Mouse (Mus musculus): ENCODE data around the gene Lyg1. TPM values are rescaled to one million over a fixed set of nuclear protein-coding genes. Genes with fewer than 3 reads are reported as not detected.
"Not testable (repeated sequence)": the region's sequence is repeated elsewhere in the genome, so short reads cannot be mapped to it uniquely, and the experiment has no call there.

Lyg1 gene
- total and polyA plus RNA-seq, 2 experiments from 2014 or later, result not detected

DNA sequence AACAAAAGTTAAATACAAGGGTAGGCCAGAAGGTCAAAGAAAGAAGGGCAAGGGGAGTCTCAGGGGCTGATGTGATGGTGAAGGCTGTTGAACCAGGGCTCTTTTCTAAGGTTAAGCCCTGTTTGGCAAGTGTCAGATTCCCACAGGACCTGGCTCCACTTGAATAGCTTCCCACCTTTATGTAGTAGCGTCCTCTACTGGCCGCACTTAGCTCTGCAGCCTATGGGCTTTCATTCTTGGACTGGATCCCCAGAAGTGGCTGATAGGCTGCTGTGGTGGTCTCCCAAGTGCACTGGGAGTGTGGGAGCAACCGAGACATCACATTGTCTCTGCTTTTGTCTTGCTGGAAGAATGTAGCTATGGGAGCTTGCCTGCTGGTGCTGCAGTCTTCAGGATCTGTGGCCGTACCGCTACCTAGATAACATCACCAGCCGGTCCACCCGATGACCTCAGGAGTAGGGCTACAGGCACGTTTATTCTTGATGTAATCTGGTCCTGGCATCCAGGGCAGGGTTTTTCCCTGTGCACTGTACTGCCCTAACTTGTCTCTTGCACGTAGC lies 28.3 kb upstream of the Lyg1 start:
- H3K27ac ChIP-seq (ENCODE audit: low read depth, low read length), result no peak overlapping the region
- H3K4me1 ChIP-seq (ENCODE audit: insufficient read depth, low read length), result no peaks in the 10 kb centered on the region
- ATAC-seq (ENCODE audit: low FRiP score) (no peak; the same call in 1 of the 2 replicates), DNase-seq (ENCODE audit: low spot score) (peak; percentile 72)
- WGBS, result 85% methylated on average over 9 of the region's 9 CpGs
- peak; percentile 77 for TF ChIP-seq CTCF (IDR thresholded peaks at IDR 0.05)
- no peak overlapping the region for H3K9ac ChIP-seq (replicated peaks; ENCODE audit: low read length, poor library complexity, severe bottlenecking)
- H3K36me3 ChIP-seq (ENCODE audit: insufficient read depth, low read length), result peaks cover 30% of the 10 kb centered on the region
- no peaks in the 10 kb centered on the region for H3K27me3 ChIP-seq (ENCODE audit: insufficient read depth, low read length)
- no peak overlapping the region for H3K4me2 ChIP-seq (ENCODE audit: low read depth, low read length, poor library complexity, severe bottlenecking)
- H3K4me3 ChIP-seq (ENCODE audit: low read depth, low read length), result no peak overlapping the region
- no peaks in the 10 kb centered on the region for H3K9me3 ChIP-seq (ENCODE audit: low read length)

DNA sequence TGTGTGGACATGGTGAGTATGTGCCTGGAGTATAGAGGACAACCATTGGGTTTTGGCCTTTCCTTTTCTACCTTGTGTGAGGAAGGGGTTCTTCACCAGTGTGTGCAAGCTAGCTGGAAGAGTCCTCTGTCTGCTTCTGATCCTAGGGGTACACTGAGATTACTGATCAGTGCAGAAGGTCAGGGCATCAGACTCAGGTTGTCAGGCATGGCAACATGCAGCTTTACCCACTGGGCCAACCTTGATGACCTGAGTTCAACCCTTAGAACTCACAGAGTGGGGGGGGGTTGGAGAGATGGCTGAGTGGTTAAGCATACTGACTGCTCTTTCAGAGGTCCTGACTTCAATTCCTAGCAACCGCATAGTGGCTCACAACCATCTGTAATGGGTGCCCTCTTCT lies 26.8 kb upstream of the Lyg1 start:
- Histone ChIP-seq H3K4me1 (ENCODE audit: insufficient read depth, low read length) (no peaks in the 10 kb centered on the region), H3K9me3 (ENCODE audit: low read length) (no peaks in the 10 kb centered on the region), H3K36me3 (ENCODE audit: insufficient read depth, low read length) (peaks cover 19% of the 10 kb centered on the region), H3K27ac (ENCODE audit: low read depth, low read length) (no peak overlapping the region), H3K27me3 (ENCODE audit: insufficient read depth, low read length) (no peaks in the 10 kb centered on the region), H3K4me3 (ENCODE audit: low read depth, low read length) (no peak overlapping the region), H3K9ac (replicated peaks; ENCODE audit: low read length, poor library complexity, severe bottlenecking) (no peak overlapping the region), H3K4me2 (ENCODE audit: low read depth, low read length, poor library complexity, severe bottlenecking) (no peak overlapping the region)
- no peak for DNase-seq (ENCODE audit: low spot score)
- no peak for TF ChIP-seq CTCF (IDR thresholded peaks at IDR 0.05)
- 94% methylated on average over 1 of the region's 1 CpGs for WGBS
- 0 out of 2 replicates have a peak, but pooled peaks have one; percentile 20 for ATAC-seq (ENCODE audit: low FRiP score)

GRCm38 (mm10) chr1:37977303-37977702 lies 19.7 kb upstream of the Lyg1 start:
- 90% methylated on average over 7 of the region's 7 CpGs for WGBS
- H3K4me1 ChIP-seq (ENCODE audit: insufficient read depth, low read length), result no peaks in the 10 kb centered on the region
- H3K9ac ChIP-seq (replicated peaks; ENCODE audit: low read length, poor library complexity, severe bottlenecking), result no peak overlapping the region
- H3K27me3 ChIP-seq (ENCODE audit: insufficient read depth, low read length), result no peaks in the 10 kb centered on the region
- H3K4me3 ChIP-seq (ENCODE audit: low read depth, low read length), result no peak overlapping the region
- no peak overlapping the region for H3K27ac ChIP-seq (ENCODE audit: low read depth, low read length)
- TF ChIP-seq CTCF (IDR thresholded peaks at IDR 0.05), result no peak
- H3K9me3 ChIP-seq (ENCODE audit: low read length), result no peaks in the 10 kb centered on the region
- DNase-seq (ENCODE audit: low spot score) (no peak), ATAC-seq (ENCODE audit: low FRiP score) (no peak)
- no peaks in the 10 kb centered on the region for H3K36me3 ChIP-seq (ENCODE audit: insufficient read depth, low read length)
- no peak overlapping the region for H3K4me2 ChIP-seq (ENCODE audit: low read depth, low read length, poor library complexity, severe bottlenecking)

DNA sequence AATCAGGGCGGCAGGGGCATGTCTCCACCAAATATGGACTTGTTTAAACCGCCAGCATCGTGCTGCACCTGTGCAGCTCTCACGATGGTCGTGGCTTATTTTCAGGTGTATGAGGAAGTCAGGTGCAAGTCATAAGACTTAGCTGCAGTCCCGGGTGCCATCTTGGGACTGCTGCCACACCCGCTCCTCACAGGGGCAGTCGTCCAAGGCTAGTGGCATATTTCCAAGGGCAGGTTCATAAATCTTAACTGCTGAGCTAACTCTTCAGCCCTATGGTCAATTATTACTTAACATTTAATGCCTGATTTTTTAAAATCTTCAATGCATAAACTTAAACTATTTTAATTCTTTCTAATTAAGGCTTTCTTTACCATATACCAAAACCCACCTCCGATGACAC lies 19.1 kb upstream of the Lyg1 start:
- not testable (repeated sequence) for H3K4me1 ChIP-seq (ENCODE audit: insufficient read depth, low read length); H3K36me3 ChIP-seq (ENCODE audit: insufficient read depth, low read length); H3K27me3 ChIP-seq (ENCODE audit: insufficient read depth, low read length); H3K27ac ChIP-seq (ENCODE audit: low read depth, low read length); ATAC-seq (ENCODE audit: low FRiP score); H3K9me3 ChIP-seq (ENCODE audit: low read length); H3K4me2 ChIP-seq (ENCODE audit: low read depth, low read length, poor library complexity, severe bottlenecking); DNase-seq (ENCODE audit: low spot score); H3K4me3 ChIP-seq (ENCODE audit: low read depth, low read length); H3K9ac ChIP-seq (replicated peaks; ENCODE audit: low read length, poor library complexity, severe bottlenecking)
- 76% methylated on average over 9 of the region's 9 CpGs for WGBS

DNA sequence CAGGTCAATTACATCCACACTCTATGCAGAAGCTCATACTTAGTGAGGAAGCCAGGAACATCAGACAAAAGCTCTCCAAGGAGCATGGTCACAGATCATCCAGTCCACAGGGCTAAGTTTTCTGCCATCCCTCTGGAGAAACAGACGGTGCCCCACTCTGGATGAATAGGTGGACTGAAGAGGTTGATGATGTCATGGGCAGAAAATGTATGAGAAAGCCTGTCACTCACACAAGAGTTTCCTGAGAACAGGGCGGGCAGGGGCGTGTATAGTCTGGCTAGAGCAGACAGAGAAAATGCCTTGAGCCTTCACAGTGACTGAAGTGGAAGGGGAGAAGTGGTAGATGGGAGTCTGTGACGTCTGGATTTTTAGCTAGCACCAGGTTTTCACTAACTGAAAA lies 14.0 kb upstream of the Lyg1 start:
- TF ChIP-seq CTCF (IDR thresholded peaks at IDR 0.05), result no peak
- DNase-seq (ENCODE audit: low spot score) (no peak), ATAC-seq (ENCODE audit: low FRiP score) (no peak)
- Histone ChIP-seq H3K4me1 (ENCODE audit: insufficient read depth, low read length) (no peaks in the 10 kb centered on the region), H3K27ac (ENCODE audit: low read depth, low read length) (no peak overlapping the region), H3K27me3 (ENCODE audit: insufficient read depth, low read length) (no peaks in the 10 kb centered on the region), H3K4me3 (ENCODE audit: low read depth, low read length) (no peak overlapping the region), H3K4me2 (ENCODE audit: low read depth, low read length, poor library complexity, severe bottlenecking) (no peak overlapping the region), H3K36me3 (ENCODE audit: insufficient read depth, low read length) (no peaks in the 10 kb centered on the region), H3K9ac (replicated peaks; ENCODE audit: low read length, poor library complexity, severe bottlenecking) (no peak overlapping the region), H3K9me3 (ENCODE audit: low read length) (no peaks in the 10 kb centered on the region)
- WGBS, result 63% methylated on average over 4 of the region's 4 CpGs

GRCm38 (mm10) chr1:37968746-37969145 lies 11.2 kb upstream of the Lyg1 start:
- H3K27me3 ChIP-seq (ENCODE audit: insufficient read depth, low read length), result no peaks in the 10 kb centered on the region
- ATAC-seq (ENCODE audit: low FRiP score) (no peak), DNase-seq (ENCODE audit: low spot score) (no peak)
- no peak overlapping the region for H3K4me2 ChIP-seq (ENCODE audit: low read depth, low read length, poor library complexity, severe bottlenecking)
- 85% methylated on average over 6 of the region's 6 CpGs for WGBS
- no peaks in the 10 kb centered on the region for H3K4me1 ChIP-seq (ENCODE audit: insufficient read depth, low read length)
- no peaks in the 10 kb centered on the region for H3K36me3 ChIP-seq (ENCODE audit: insufficient read depth, low read length)
- TF ChIP-seq CTCF (IDR thresholded peaks at IDR 0.05), result no peak
- no peaks in the 10 kb centered on the region for H3K9me3 ChIP-seq (ENCODE audit: low read length)
- H3K27ac ChIP-seq (ENCODE audit: low read depth, low read length), result no peak overlapping the region
- H3K9ac ChIP-seq (replicated peaks; ENCODE audit: low read length, poor library complexity, severe bottlenecking), result no peak overlapping the region
- H3K4me3 ChIP-seq (ENCODE audit: low read depth, low read length), result no peak overlapping the region

All from midbrain, postnatal 0 days (tissue).